Mouse (Mus musculus) pancreas, adult 10 weeks (tissue): ENCODE results near the gene Ppip5k2. TPM values are rescaled to one million over a fixed set of nuclear protein-coding genes. Genes with fewer than 3 reads are reported as not detected.

ENCODE experiments used
- polyA plus RNA-seq: library from polyadenylated mRNA; stranded (reverse); fragments of 350-450 nt; fragmentation: Illumina TruSeq; extraction: RNeasy Lipid Tissue Mini Kit (QIAGEN cat#74804); gene quantifications from one replicate; pipeline ENCODE4 v1.2.3, GENCODE M21; 2015; ENCODE audit warnings: low read depth, low replicate concordance; ENCODE audit not compliant: insufficient read depth

The Ppip5k2 gene
- 4.7 TPM for polyA plus RNA-seq

GRCm38 (mm10) chr1:97769904-97770753 is at the start of gene Ppip5k2, which contains the start of gene Gin1:
Gene Ppip5k2, minus strand, starts transcription at chr1:97770411.
Gene Gin1, plus strand, starts transcription at chr1:97770172.

GRCm38 (mm10) chr1:97661406-97662241 is 108.6 kb downstream of the Ppip5k2 start, which contains the start of gene D1Ertd622e:
Gene D1Ertd622e, minus strand, starts transcription at chr1:97662074.

Other genes with a start within 250 kb of the Ppip5k2 start
- gene D1Ertd622e, start 108.3 kb downstream of the Ppip5k2 start, polyA plus RNA-seq: 1.8 TPM
- 5.4 TPM for gene Gin1, start 239 bp downstream of the Ppip5k2 start, polyA plus RNA-seq